16 mouse cellular contexts compared by ENCODE assay signal in genomic region chr12:32286652-32287051, GRCm38 (mm10).
"Had no signal": no experiment of that assay in that cellular context is flagged by ENCODE, and none has a peak within 500 bp of the region (broad histone marks: within the 10 kb centered on the region; RNA-seq: fewer than 3 reads in every experiment).

No protein-coding gene starts in this region.

- H3K4me2 ChIP-seq: lung, embryonic 15.5 days; midbrain, embryonic 11.5 days; midbrain, embryonic 13.5 days; midbrain, embryonic 15.5 days; neural tube, embryonic 12.5 days; stomach, embryonic 15.5 days had no signal

- H3K4me1 ChIP-seq: midbrain, embryonic 13.5 days; midbrain, embryonic 15.5 days; neural tube, embryonic 12.5 days; stomach, embryonic 15.5 days had no signal

- H3K4me3 ChIP-seq: lung, embryonic 15.5 days; midbrain, embryonic 13.5 days; midbrain, embryonic 15.5 days; neural tube, embryonic 12.5 days; stomach, embryonic 15.5 days had no signal

- H3K9me3 ChIP-seq: lung, embryonic 15.5 days; midbrain, embryonic 13.5 days; midbrain, embryonic 15.5 days; neural tube, embryonic 12.5 days; stomach, embryonic 15.5 days had no signal

- H3K36me3 ChIP-seq: lung, embryonic 15.5 days; midbrain, embryonic 13.5 days; midbrain, embryonic 15.5 days; neural tube, embryonic 12.5 days; stomach, embryonic 15.5 days had no signal

- DNase-seq: lung, adult 2 months; lung, postnatal 14 days; lung, postnatal 36 days; right cerebral cortex, postnatal 14 days; thymus, adult 2 months; thymus, postnatal 25 days; thymus, postnatal 4 days had no signal

- H3K9ac ChIP-seq: lung, embryonic 15.5 days; midbrain, embryonic 13.5 days; midbrain, embryonic 15.5 days; neural tube, embryonic 12.5 days; stomach, embryonic 15.5 days had no signal

- H3K27me3 ChIP-seq: lung, embryonic 15.5 days; midbrain, embryonic 13.5 days; midbrain, embryonic 15.5 days; neural tube, embryonic 12.5 days; stomach, embryonic 15.5 days had no signal

- H3K27ac ChIP-seq: lung, embryonic 15.5 days; macrophage; midbrain, embryonic 13.5 days; midbrain, embryonic 15.5 days; neural tube, embryonic 12.5 days; stomach, embryonic 15.5 days; stomach, postnatal 0 days had no signal

- ATAC-seq: lung, postnatal 0 days; midbrain, embryonic 13.5 days; midbrain, embryonic 15.5 days had no signal
